Mouse (Mus musculus) hindbrain, embryonic 15.5 days (tissue): ENCODE data around the gene Phf11d. TPM values are rescaled to one million over a fixed set of nuclear protein-coding genes. Genes with fewer than 3 reads are reported as not detected.
A peak's percentile ranks its signal among the peaks of the same experiment; 100 is the strongest.
"Not testable (repeated sequence)": the region's sequence is repeated elsewhere in the genome, so short reads cannot be mapped to it uniquely, and the experiment has no call there.

Experiments used
- ATAC-seq: fragments of 200-750 bp; cut with Nextera tagmentation; 2 replicates; pipeline ENCODE4 v1.8.0; 2017; ENCODE audit warnings: low read depth, moderate number of reproducible peaks, moderate TSS enrichment; ENCODE audit not compliant: low FRiP score
- H3K27ac ChIP-seq: fragments of 300-500 bp; sonication (generic); replicated peaks from 2 replicates; pipeline ENCODE4 v1.5.1; 2015; ENCODE audit warnings: mild to moderate bottlenecking, inconsistent platforms
- H3K27me3 ChIP-seq: fragments of 300-500 bp; sonication (generic); 2 replicates; pipeline ENCODE4 v1.6.1; 2015; ENCODE audit warnings: control low read depth, inconsistent platforms
- H3K36me3 ChIP-seq: fragments of 300-500 bp; sonication (generic); 2 replicates; pipeline ENCODE4 v1.6.1; 2015; ENCODE audit warnings: control low read depth, inconsistent platforms
- H3K4me1 ChIP-seq: fragments of 300-500 bp; sonication (generic); replicated peaks from 2 replicates; pipeline ENCODE4 v1.6.1; 2015; ENCODE audit warnings: control low read depth, inconsistent platforms
- H3K4me2 ChIP-seq: fragments of 300-500 bp; sonication (generic); 2 replicates; pipeline ENCODE4 v1.6.1; 2015; ENCODE audit warnings: moderate library complexity, mild to moderate bottlenecking, inconsistent platforms
- H3K4me3 ChIP-seq: fragments of 300-500 bp; sonication (generic); 2 replicates; pipeline ENCODE4 v1.5.1; 2015; ENCODE audit warnings: mild to moderate bottlenecking, inconsistent platforms
- H3K9ac ChIP-seq: fragments of 300-500 bp; sonication (generic); 2 replicates; pipeline ENCODE4 v1.6.1; 2015; ENCODE audit warnings: inconsistent platforms
- H3K9me3 ChIP-seq: fragments of 300-500 bp; sonication (generic); 2 replicates; pipeline ENCODE4 v1.6.1; 2016; ENCODE audit warnings: control low read depth, inconsistent platforms
- WGBS: fragments of 180-500 bp; shearing (Covaris S2); methylation state at CpG from one replicate; pipeline ENCODE4 v1.1.7; 2015; 5-methylcytosine and 5-hydroxymethylcytosine counted together
- polyA plus RNA-seq: library from polyadenylated mRNA; unstranded; fragments of >200 nt; fragmentation: Nextera tagmentation; extraction: Ambion mirVana; gene quantifications from 2 replicates; pipeline ENCODE4 v1.2.1, GENCODE M21; 2015

The Phf11d gene
- polyA plus RNA-seq, result 0.23 and 0.62 TPM in 2 replicates

DNA sequence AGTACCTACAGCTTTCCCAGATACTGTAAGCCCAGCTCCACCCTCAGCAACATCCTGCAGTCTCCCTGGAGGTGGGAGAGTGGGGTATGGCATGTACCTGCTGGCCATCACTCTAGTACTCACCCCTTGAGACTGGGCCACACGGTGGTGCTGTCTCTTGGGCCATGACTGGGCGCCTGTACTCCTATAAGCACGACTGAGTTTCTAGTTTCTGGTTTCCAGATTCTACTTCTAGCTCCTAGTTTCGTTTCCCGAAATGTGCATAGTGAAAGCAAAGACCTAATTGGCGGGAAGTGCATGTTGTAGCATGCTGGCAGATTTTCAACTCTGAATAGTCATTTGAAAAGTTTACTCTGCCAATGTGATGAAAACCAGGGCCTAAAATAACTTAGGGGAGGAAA is at the start of gene Phf11d:
TSS of gene Phf11d (minus strand) at position 227 of the 401 bp plus-strand sequence.
- no peak within 1 kb of the TSS for H3K9ac ChIP-seq
- no peaks in the 10 kb centered on the region for H3K4me1 ChIP-seq
- H3K27me3 ChIP-seq, result no peaks in the 10 kb centered on the region
- H3K27ac ChIP-seq, result no peak within 1 kb of the TSS
- H3K9me3 ChIP-seq, result no peaks in the 10 kb centered on the region
- no peak within 1 kb of the TSS for H3K4me2 ChIP-seq
- WGBS, result 86% methylated on average over 6 of the region's 6 CpGs
- H3K4me3 ChIP-seq, result no peak within 1 kb of the TSS
- H3K36me3 ChIP-seq, result no peaks in the 10 kb centered on the region
- no peak for ATAC-seq

DNA sequence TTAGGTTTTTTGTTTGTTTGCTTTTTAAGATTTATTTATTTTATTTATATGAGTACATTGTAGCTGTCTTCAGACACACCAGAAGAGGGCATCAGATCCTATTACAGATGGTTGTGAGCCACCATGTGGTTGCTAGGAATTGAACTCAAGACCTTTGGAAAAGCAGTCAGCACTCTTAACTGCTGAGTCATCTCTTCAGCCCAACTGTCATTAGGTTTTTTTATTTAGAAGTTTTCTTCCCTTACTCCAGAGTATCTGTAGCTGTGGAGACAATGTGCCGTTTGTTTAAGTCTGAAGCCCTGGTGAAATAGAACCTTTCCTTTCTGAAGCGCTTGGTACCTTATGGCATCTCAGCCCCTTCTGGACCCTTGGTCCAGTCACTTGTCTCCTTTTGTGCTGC is 49.7 kb upstream of the Phf11d start:
- not testable (repeated sequence) for H3K4me3 ChIP-seq, H3K4me2 ChIP-seq, H3K4me1 ChIP-seq, H3K27ac ChIP-seq, H3K27me3 ChIP-seq, H3K9me3 ChIP-seq, ATAC-seq, H3K9ac ChIP-seq, H3K36me3 ChIP-seq
- WGBS, result 100% methylated on average over 2 of the region's 2 CpGs

GRCm38 (mm10) chr14:59396999-59397398 is 31.7 kb upstream of the Phf11d start:
- Histone ChIP-seq H3K4me3 (no peak overlapping the region), H3K27me3 (no peaks in the 10 kb centered on the region), H3K4me2 (no peak overlapping the region), H3K36me3 (no peaks in the 10 kb centered on the region), H3K9ac (no peak overlapping the region), H3K27ac (no peak overlapping the region), H3K9me3 (no peaks in the 10 kb centered on the region), H3K4me1 (no peaks in the 10 kb centered on the region)
- no peak for ATAC-seq
- WGBS, result 74% methylated on average over 2 of the region's 2 CpGs

GRCm38 (mm10) chr14:59395281-59395680 is 30.0 kb upstream of the Phf11d start, which contains the start of gene Phf11c:
TSS of gene Phf11c (minus strand) at chr14:59395381.
- Histone ChIP-seq H3K9me3 (no peaks in the 10 kb centered on the region), H3K36me3 (no peaks in the 10 kb centered on the region), H3K4me2 (no peak within 1 kb of the TSS), H3K4me1 (no peaks in the 10 kb centered on the region), H3K4me3 (no peak within 1 kb of the TSS), H3K9ac (no peak within 1 kb of the TSS), H3K27ac (no peak within 1 kb of the TSS), H3K27me3 (no peaks in the 10 kb centered on the region)
- 93% methylated on average over 3 of the region's 3 CpGs for WGBS
- no peak for ATAC-seq

DNA sequence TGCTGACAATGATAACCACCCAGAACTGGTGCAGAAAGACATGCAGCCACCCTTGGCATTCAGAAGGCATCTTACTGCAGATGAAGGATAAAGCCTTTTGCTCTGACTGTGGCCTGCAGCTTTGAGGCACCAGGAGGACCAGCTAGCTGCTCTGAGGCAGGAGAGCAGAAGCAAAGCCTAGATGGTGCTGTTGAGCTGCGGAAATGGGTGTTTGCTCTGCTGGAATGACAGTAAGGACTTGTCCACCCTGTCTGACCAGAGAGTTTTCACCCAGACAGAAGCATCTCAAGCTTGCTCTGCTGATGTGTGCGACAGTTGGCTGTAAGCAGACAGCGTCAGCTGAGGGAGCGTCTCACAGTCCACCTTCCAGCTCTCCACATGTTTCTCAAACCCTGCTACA is 24.9 kb upstream of the Phf11d start:
- WGBS, result 75% methylated on average over 4 of the region's 4 CpGs
- ATAC-seq, H3K9ac ChIP-seq: not testable (repeated sequence)

GRCm38 (mm10) chr14:59389532-59389931 is 24.3 kb upstream of the Phf11d start:
- Histone ChIP-seq H3K27me3 (no peaks in the 10 kb centered on the region), H3K4me2 (no peak overlapping the region), H3K9ac (no peak overlapping the region), H3K9me3 (no peaks in the 10 kb centered on the region), H3K4me3 (no peak overlapping the region), H3K36me3 (no peaks in the 10 kb centered on the region), H3K4me1 (no peaks in the 10 kb centered on the region), H3K27ac (no peak overlapping the region)
- no peak for ATAC-seq
- WGBS, result 78% methylated on average over 1 of the region's 1 CpGs

More for the DNA sequence above, 24.9 kb upstream of the Phf11d start:
- H3K9me3 ChIP-seq, H3K27me3 ChIP-seq, H3K4me1 ChIP-seq, H3K4me3 ChIP-seq, H3K36me3 ChIP-seq, H3K4me2 ChIP-seq, H3K27ac ChIP-seq: not testable (repeated sequence)

- Histone ChIP-seq H3K27me3 (no peaks in the 10 kb centered on the region), H3K4me3 (no peak overlapping the region), H3K36me3 (no peaks in the 10 kb centered on the region), H3K9ac (no peak overlapping the region), H3K27ac (no peak overlapping the region), H3K4me1 (no peaks in the 10 kb centered on the region), H3K9me3 (no peaks in the 10 kb centered on the region), H3K4me2 (no peak overlapping the region)
- WGBS, result 91% methylated on average over 25 of the region's 25 CpGs
- ATAC-seq, result no peak
Observed at GRCm38 (mm10) chr14:59370348-59371068, 5.2 kb upstream of the Phf11d start.

DNA sequence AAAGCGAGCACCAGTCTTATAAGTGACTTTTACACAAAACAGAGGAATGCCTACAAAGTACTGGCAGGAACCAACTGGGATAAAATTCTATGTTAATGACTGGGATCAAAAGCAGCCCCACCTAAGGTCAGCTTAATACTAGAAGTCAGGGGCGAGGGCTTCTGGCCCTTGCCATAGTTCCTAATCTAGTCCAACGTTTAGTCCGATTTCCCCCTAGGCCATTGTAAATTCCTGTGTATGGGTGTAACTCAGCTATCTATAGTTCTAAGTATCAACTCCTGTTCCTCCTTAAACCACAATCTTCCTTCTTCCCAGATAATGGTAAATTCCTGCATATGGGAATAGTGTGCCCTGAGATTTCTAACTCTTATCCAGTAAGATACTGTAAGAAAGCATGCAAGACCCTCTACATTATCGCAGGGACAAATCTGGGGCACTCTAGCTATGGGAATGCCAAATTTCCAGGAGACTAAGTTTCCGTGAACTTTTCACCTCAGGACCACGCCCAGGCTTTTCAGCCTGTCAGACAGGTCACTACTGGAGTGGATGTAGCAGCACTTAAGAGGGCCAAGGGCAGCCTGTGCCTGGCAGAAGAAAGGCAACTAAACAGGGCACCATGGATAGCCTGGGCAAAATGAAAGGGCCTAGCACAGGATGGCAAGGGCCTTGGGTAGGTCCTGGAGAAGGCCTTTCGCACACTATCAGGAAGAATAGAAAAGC is 1.3 kb upstream of the Phf11d start:
- 84% methylated on average over 8 of the region's 8 CpGs for WGBS
- H3K9ac ChIP-seq, result no peak overlapping the region
- H3K36me3 ChIP-seq, result no peaks in the 10 kb centered on the region
- H3K4me3 ChIP-seq, result no peak overlapping the region
- H3K9me3 ChIP-seq, result no peaks in the 10 kb centered on the region
- H3K27me3 ChIP-seq, result no peaks in the 10 kb centered on the region
- ATAC-seq, result no peak
- H3K4me1 ChIP-seq, result no peaks in the 10 kb centered on the region
- no peak overlapping the region for H3K27ac ChIP-seq
- no peak overlapping the region for H3K4me2 ChIP-seq

DNA sequence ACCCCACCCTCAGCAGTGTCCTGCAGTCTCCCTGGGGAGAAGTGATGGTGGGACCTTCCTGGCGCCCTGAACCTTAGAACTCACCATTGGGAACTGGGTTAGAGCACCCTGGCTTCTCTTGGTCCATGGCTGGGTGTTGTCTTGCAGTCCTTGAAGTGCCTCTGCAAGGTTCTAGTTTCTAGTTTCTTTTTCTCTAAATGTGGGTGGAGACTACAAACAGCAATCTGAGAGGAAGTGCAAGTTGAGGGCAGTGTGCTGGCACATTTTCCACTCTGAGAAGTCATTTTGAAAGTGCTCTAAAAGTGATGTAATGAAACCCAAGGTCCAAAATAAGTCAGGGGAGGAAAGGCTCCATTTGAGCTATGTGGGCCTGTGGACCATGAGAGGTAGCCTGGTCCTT is 24.1 kb downstream of the Phf11d start, which contains the start of gene Phf11b:
TSS of gene Phf11b (minus strand) at position 163 of the 400 bp plus-strand sequence.
- not testable (repeated sequence) for H3K9me3 ChIP-seq, H3K36me3 ChIP-seq, ATAC-seq, H3K4me2 ChIP-seq, H3K27me3 ChIP-seq, H3K27ac ChIP-seq, H3K9ac ChIP-seq, H3K4me1 ChIP-seq, H3K4me3 ChIP-seq
- WGBS, result 68% methylated on average over 1 of the region's 1 CpGs

DNA sequence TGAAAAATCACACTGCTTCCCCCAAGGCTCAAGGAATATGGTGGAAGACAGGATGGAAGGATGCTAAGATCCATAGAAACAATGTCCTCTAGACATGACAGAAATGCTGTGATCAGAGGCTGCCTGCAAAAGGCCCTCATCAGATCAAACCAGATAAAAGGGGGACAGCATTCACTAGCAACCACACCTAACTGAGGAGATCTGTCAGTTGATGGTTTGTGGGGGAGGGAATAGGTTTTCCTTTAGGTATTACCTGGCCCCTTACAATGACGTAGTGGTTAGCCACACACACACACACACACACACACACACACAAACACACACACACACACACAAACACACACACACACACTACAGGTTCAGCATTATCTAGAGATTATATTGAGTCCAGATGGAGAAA is 25.7 kb downstream of the Phf11d start:
- Histone ChIP-seq H3K9ac (no peak overlapping the region), H3K9me3 (no peaks in the 10 kb centered on the region), H3K36me3 (no peaks in the 10 kb centered on the region), H3K27ac (no peak overlapping the region), H3K4me3 (no peak overlapping the region), H3K27me3 (no peaks in the 10 kb centered on the region), H3K4me1 (no peaks in the 10 kb centered on the region), H3K4me2 (no peak overlapping the region)
- WGBS, result 91% methylated on average over 1 of the region's 1 CpGs
- no peak for ATAC-seq

DNA sequence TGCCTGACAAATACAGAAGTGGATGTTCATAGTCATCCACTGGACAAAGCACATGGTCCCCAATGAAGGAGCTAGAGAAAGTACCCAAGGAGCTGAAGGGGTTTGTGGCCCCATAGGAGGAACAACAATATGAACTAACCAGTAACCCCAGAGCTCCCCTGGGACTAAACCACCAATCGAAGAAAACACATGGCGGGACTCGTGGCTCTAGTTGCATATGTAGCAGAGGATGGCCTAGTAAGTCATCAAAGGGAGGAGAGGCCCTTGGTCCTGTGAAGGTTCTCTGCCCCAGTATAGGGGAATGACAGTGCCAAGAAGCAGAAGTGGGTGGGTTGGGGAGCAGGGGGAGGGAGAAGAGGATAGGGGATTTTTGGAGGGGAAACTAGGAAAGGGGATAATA is 29.2 kb downstream of the Phf11d start:
- not testable (repeated sequence) for ATAC-seq, H3K9ac ChIP-seq, H3K36me3 ChIP-seq, H3K4me3 ChIP-seq, H3K4me1 ChIP-seq, H3K27ac ChIP-seq, H3K9me3 ChIP-seq, H3K27me3 ChIP-seq, H3K4me2 ChIP-seq
- WGBS, result 91% methylated on average over 3 of the region's 3 CpGs

- H3K4me2 ChIP-seq, H3K36me3 ChIP-seq, H3K4me1 ChIP-seq, H3K27ac ChIP-seq, H3K4me3 ChIP-seq, H3K9ac ChIP-seq, H3K9me3 ChIP-seq, H3K27me3 ChIP-seq: not testable (repeated sequence)
- ATAC-seq, result peak; percentile 34; the same call in 1 of the 2 replicates
- WGBS, result 67% methylated on average over 3 of the region's 3 CpGs
Observed at GRCm38 (mm10) chr14:59330499-59330898, 34.8 kb downstream of the Phf11d start.
